Mouse (Mus musculus): ENCODE data around the gene Ccdc9b.

- TF ChIP-seq CTCF (conservative IDR thresholded peaks at IDR 0.05; ENCODE audit: low read length) = no peak
- no peak for TF ChIP-seq POU5F1 (IDR thresholded peaks at IDR 0.05; ENCODE audit: borderline replicate concordance, low read length)
Measured at GRCm38 (mm10) chr2:118740341-118740740, 22.1 kb downstream of the Ccdc9b start.

Measured in E14TG2a.4 (cell line).